Mouse (Mus musculus) limb, embryonic 12.5 days (tissue): ENCODE measurements around the gene Ndufs2. TPM values are rescaled to one million over a fixed set of nuclear protein-coding genes. Genes with fewer than 3 reads are reported as not detected.
"Not testable (repeated sequence)": the region's sequence is repeated elsewhere in the genome, so short reads cannot be mapped to it uniquely, and the experiment has no call there.

Source experiments
- ATAC-seq: fragments of 200-750 bp; cut with Nextera tagmentation; 2 replicates; pipeline ENCODE4 v1.8.0; 2017; ENCODE audit warnings: low read depth, moderate TSS enrichment; ENCODE audit not compliant: insufficient number of reproducible peaks, insufficient read depth, low FRiP score, low TSS enrichment
- H3K27ac ChIP-seq: fragments of 300-500 bp; sonication (generic); 2 replicates; pipeline ENCODE4 v1.5.1; 2016; ENCODE audit warnings: mild to moderate bottlenecking, moderate library complexity
- H3K27me3 ChIP-seq: fragments of 300-500 bp; sonication (generic); 2 replicates; pipeline ENCODE4 v1.6.1; 2016; ENCODE audit warnings: mild to moderate bottlenecking, moderate library complexity
- H3K36me3 ChIP-seq: fragments of 300-500 bp; sonication (generic); 2 replicates; pipeline ENCODE4 v1.6.1; 2016; ENCODE audit warnings: mild to moderate bottlenecking, moderate library complexity
- H3K4me1 ChIP-seq: fragments of 300-500 bp; sonication (generic); replicated peaks from 2 replicates; pipeline ENCODE4 v1.6.1; 2016
- H3K4me2 ChIP-seq: fragments of 300-500 bp; sonication (generic); 2 replicates; pipeline ENCODE4 v1.6.1; 2016; ENCODE audit warnings: mild to moderate bottlenecking, moderate library complexity
- H3K4me3 ChIP-seq: fragments of 300-500 bp; sonication (generic); replicated peaks from 2 replicates; pipeline ENCODE4 v1.5.1; 2016; ENCODE audit warnings: mild to moderate bottlenecking
- H3K9ac ChIP-seq: fragments of 300-500 bp; sonication (generic); replicated peaks from 2 replicates; pipeline ENCODE4 v1.6.1; 2016; ENCODE audit warnings: mild to moderate bottlenecking, moderate library complexity
- H3K9me3 ChIP-seq: fragments of 300-500 bp; sonication (generic); 2 replicates; pipeline ENCODE4 v1.6.1; 2016; ENCODE audit warnings: mild to moderate bottlenecking, moderate library complexity
- WGBS: fragments of 180-500 bp; shearing (Covaris S2); methylation state at CpG from one replicate; pipeline ENCODE4 v1.1.7; 2016; 5-methylcytosine and 5-hydroxymethylcytosine counted together
- polyA plus RNA-seq: library from polyadenylated mRNA; unstranded; fragments of >200 nt; fragmentation: Nextera tagmentation; extraction: Ambion mirVana; gene quantifications from 2 replicates; pipeline ENCODE4 v1.2.1, GENCODE M21; 2016

The Ndufs2 gene
- polyA plus RNA-seq, 1 experiment from 2014 or later: 251 TPM

GRCm38 (mm10) chr1:171251594-171252324 is 571 bp upstream of the Ndufs2 start:
- 2% methylated on average over 13 of the region's 13 CpGs for WGBS
- peak overlapping the region; percentile 57 for H3K9ac ChIP-seq
- H3K9me3 ChIP-seq: no peaks in the 10 kb centered on the region
- H3K27me3 ChIP-seq: no peaks in the 10 kb centered on the region
- H3K4me1 ChIP-seq: peaks cover 50% of the 10 kb centered on the region
- peaks cover 28% of the 10 kb centered on the region for H3K36me3 ChIP-seq
- H3K27ac ChIP-seq: peak overlapping the region; percentile 96
- ATAC-seq: peak; percentile 46; the same call in 1 of the 2 replicates
- peak overlapping the region; percentile 38 for H3K4me3 ChIP-seq
- H3K4me2 ChIP-seq: peak overlapping the region; percentile 67

GRCm38 (mm10) chr1:171249913-171250600 is 1.1 kb downstream of the Ndufs2 start, which contains the start of gene Adamts4:
TSS of gene Adamts4 (plus strand) at chr1:171250421.
- peaks cover 61% of the 10 kb centered on the region for H3K4me1 ChIP-seq
- no peaks in the 10 kb centered on the region for H3K27me3 ChIP-seq
- no peaks in the 10 kb centered on the region for H3K9me3 ChIP-seq
- H3K9ac ChIP-seq: peak within 1 kb of the TSS; percentile 57
- H3K4me2 ChIP-seq: peak within 1 kb of the TSS; percentile 67
- H3K36me3 ChIP-seq: peaks cover 22% of the 10 kb centered on the region
- peak within 1 kb of the TSS; percentile 38 for H3K4me3 ChIP-seq
- peak within 1 kb of the TSS; percentile 96 for H3K27ac ChIP-seq
- WGBS: 17% methylated on average over 5 of the region's 5 CpGs
- no peak for ATAC-seq

GRCm38 (mm10) chr1:171248386-171249226 is 2.6 kb downstream of the Ndufs2 start:
- H3K27ac ChIP-seq: peak overlapping the region; percentile 88
- 51% methylated on average over 3 of the region's 3 CpGs for WGBS
- no peaks in the 10 kb centered on the region for H3K9me3 ChIP-seq
- H3K9ac ChIP-seq: no peak overlapping the region
- H3K4me1 ChIP-seq: peaks cover 61% of the 10 kb centered on the region
- H3K36me3 ChIP-seq: peaks cover 24% of the 10 kb centered on the region
- ATAC-seq: no peak
- no peak overlapping the region for H3K4me2 ChIP-seq
- H3K4me3 ChIP-seq: no peak overlapping the region
- no peaks in the 10 kb centered on the region for H3K27me3 ChIP-seq

- Histone ChIP-seq H3K9me3 (no peaks in the 10 kb centered on the region), H3K4me2 (peak overlapping the region; percentile 77), H3K4me3 (peak overlapping the region; percentile 80; the same call in 1 of the 2 replicates), H3K27ac (peak overlapping the region; percentile 88), H3K9ac (no peak overlapping the region), H3K27me3 (no peaks in the 10 kb centered on the region), H3K4me1 (peaks cover 58% of the 10 kb centered on the region), H3K36me3 (peaks cover 28% of the 10 kb centered on the region)
- ATAC-seq: no peak
- WGBS: 42% methylated on average over 4 of the region's 4 CpGs
Measured at GRCm38 (mm10) chr1:171247916-171248315, 3.3 kb downstream of the Ndufs2 start.

- H3K4me1 ChIP-seq: peaks cover 53% of the 10 kb centered on the region
- no peaks in the 10 kb centered on the region for H3K27me3 ChIP-seq
- H3K9ac ChIP-seq: no peak overlapping the region; the same call in 1 of the 2 replicates
- H3K36me3 ChIP-seq: peaks cover 31% of the 10 kb centered on the region
- 11% methylated on average over 13 of the region's 13 CpGs for WGBS
- peak overlapping the region; percentile 88 for H3K27ac ChIP-seq
- peak overlapping the region; percentile 80 for H3K4me3 ChIP-seq
- no peaks in the 10 kb centered on the region for H3K9me3 ChIP-seq
- peak overlapping the region; percentile 77 for H3K4me2 ChIP-seq
- ATAC-seq: no peak
Measured at GRCm38 (mm10) chr1:171247453-171247841, 3.7 kb downstream of the Ndufs2 start.

GRCm38 (mm10) chr1:171246709-171247452 is 4.3 kb downstream of the Ndufs2 start:
- Histone ChIP-seq H3K9me3 (no peaks in the 10 kb centered on the region), H3K4me2 (peak overlapping the region; percentile 77), H3K4me3 (peak overlapping the region; percentile 80), H3K27ac (peak overlapping the region; percentile 88), H3K9ac (peak overlapping the region; percentile 88), H3K36me3 (peaks cover 37% of the 10 kb centered on the region), H3K27me3 (no peaks in the 10 kb centered on the region), H3K4me1 (peaks cover 47% of the 10 kb centered on the region)
- under 1% methylated on average over 41 of the region's 41 CpGs for WGBS
- ATAC-seq: peak; percentile 89

- Histone ChIP-seq H3K4me2 (peak overlapping the region; percentile 77), H3K36me3 (peaks cover 51% of the 10 kb centered on the region), H3K9me3 (no peaks in the 10 kb centered on the region), H3K27ac (no peak overlapping the region), H3K4me3 (no peak overlapping the region; the same call in 1 of the 2 replicates), H3K4me1 (peaks cover 32% of the 10 kb centered on the region), H3K27me3 (no peaks in the 10 kb centered on the region), H3K9ac (no peak overlapping the region)
- WGBS: 82% methylated on average over 8 of the region's 8 CpGs
- no peak for ATAC-seq
Measured at GRCm38 (mm10) chr1:171245353-171245752, 5.8 kb downstream of the Ndufs2 start.

- not testable (repeated sequence) for H3K4me2 ChIP-seq, H3K27ac ChIP-seq, H3K27me3 ChIP-seq, H3K9ac ChIP-seq, H3K4me3 ChIP-seq, H3K9me3 ChIP-seq, ATAC-seq
- Histone ChIP-seq H3K4me1 (peaks cover 11% of the 10 kb centered on the region), H3K36me3 (peaks cover 85% of the 10 kb centered on the region)
- 87% methylated on average over 12 of the region's 12 CpGs for WGBS
Measured at GRCm38 (mm10) chr1:171241952-171242351, 9.2 kb downstream of the Ndufs2 start.

- Histone ChIP-seq H3K4me2 (no peak overlapping the region), H3K9ac (no peak overlapping the region), H3K36me3 (peaks cover 96% of the 10 kb centered on the region), H3K4me1 (peaks cover 6% of the 10 kb centered on the region), H3K9me3 (no peaks in the 10 kb centered on the region), H3K27ac (no peak overlapping the region), H3K4me3 (no peak overlapping the region), H3K27me3 (no peaks in the 10 kb centered on the region)
- WGBS: 90% methylated on average over 10 of the region's 10 CpGs
- ATAC-seq: no peak
Measured at GRCm38 (mm10) chr1:171240911-171241310, 10.3 kb downstream of the Ndufs2 start.

- no peak overlapping the region for H3K27ac ChIP-seq
- no peaks in the 10 kb centered on the region for H3K9me3 ChIP-seq
- no peak for ATAC-seq
- 79% methylated on average over 15 of the region's 15 CpGs for WGBS
- no peaks in the 10 kb centered on the region for H3K27me3 ChIP-seq
- H3K36me3 ChIP-seq: peaks cover 96% of the 10 kb centered on the region
- H3K4me2 ChIP-seq: no peak overlapping the region
- no peak overlapping the region for H3K9ac ChIP-seq
- H3K4me1 ChIP-seq: no peaks in the 10 kb centered on the region
- no peak overlapping the region for H3K4me3 ChIP-seq
Measured at GRCm38 (mm10) chr1:171239992-171240744, 11.0 kb downstream of the Ndufs2 start.
